In genomic region chr5:129260689-129261088, GRCm38 (mm10) we compare ENCODE assay signal across 15 mouse cellular contexts.
A peak's percentile ranks its signal among the peaks of the same experiment; 100 is the strongest.
DNase-seq lines count a peak whose midpoint lies in the region; ATAC-seq lines count a peak whose summit lies in the region.
"Had no signal": no experiment of that assay in that cellular context is flagged by ENCODE, and none has a peak within 500 bp of the region (broad histone marks: within the 10 kb centered on the region; RNA-seq: fewer than 3 reads in every experiment).

No protein-coding gene starts in this region.

- H3K36me3 ChIP-seq in heart, embryonic 12.5 days: no peaks in the 10 kb centered on the region
- H3K36me3 ChIP-seq in forebrain, embryonic 16.5 days (ENCODE audit: control insufficient read depth, insufficient read depth): no peaks in the 10 kb centered on the region
- H3K36me3 ChIP-seq: forebrain, embryonic 12.5 days; hindbrain, embryonic 13.5 days; neural tube, embryonic 13.5 days had no signal

- 58% methylated on average over 9 of the region's 9 CpGs for WGBS in heart, embryonic 12.5 days
- 90% methylated on average over 9 of the region's 9 CpGs for WGBS in forebrain, embryonic 16.5 days

- H3K27me3 ChIP-seq in heart, embryonic 12.5 days (replicated peaks): 0 out of 2 replicates have a peak, but pooled peaks cover 4% of the 10 kb centered on the region
- no peaks in the 10 kb centered on the region for H3K27me3 ChIP-seq in forebrain, embryonic 16.5 days (replicated peaks; ENCODE audit: control insufficient read depth, insufficient read depth, low read length)
- H3K27me3 ChIP-seq: forebrain, embryonic 12.5 days; hindbrain, embryonic 13.5 days; neural tube, embryonic 13.5 days had no signal

- no peaks in the 10 kb centered on the region for H3K9me3 ChIP-seq in heart, embryonic 12.5 days (replicated peaks)
- H3K9me3 ChIP-seq in forebrain, embryonic 16.5 days (ENCODE audit: control insufficient read depth, low read length): no peaks in the 10 kb centered on the region
- H3K9me3 ChIP-seq: forebrain, embryonic 12.5 days; hindbrain, embryonic 13.5 days; neural tube, embryonic 13.5 days had no signal

- no peak overlapping the region for H3K27ac ChIP-seq in heart, embryonic 12.5 days (ENCODE audit: poor library complexity, severe bottlenecking)
- no peak overlapping the region for H3K27ac ChIP-seq in forebrain, embryonic 16.5 days (ENCODE audit: low read length)
- H3K27ac ChIP-seq: forebrain, embryonic 12.5 days; hindbrain, embryonic 13.5 days; macrophage; neural tube, embryonic 13.5 days had no signal

- no peak overlapping the region for H3K4me3 ChIP-seq in heart, embryonic 12.5 days
- H3K4me3 ChIP-seq in forebrain, embryonic 16.5 days (replicated peaks; ENCODE audit: low read length): no peak overlapping the region
- H3K4me3 ChIP-seq: forebrain, embryonic 12.5 days; hindbrain, embryonic 13.5 days; neural tube, embryonic 13.5 days had no signal

- 0 out of 2 replicates have a peak, but pooled peaks cover 11% of the 10 kb centered on the region for H3K4me1 ChIP-seq in heart, embryonic 12.5 days (replicated peaks)
- H3K4me1 ChIP-seq in forebrain, embryonic 16.5 days (replicated peaks; ENCODE audit: control insufficient read depth, insufficient read depth, low read length): peaks cover 7% of the 10 kb centered on the region; the same call in 1 of the 2 replicates

- peak; percentile 32 to 80 for DNase-seq in heart, adult 18-20 months
- DNase-seq in heart, adult 8-10 months (ENCODE audit: low spot score): peak; percentile 71
- DNase-seq in kidney, postnatal 14 days: peak; percentile 65
- peak; percentile 60 for DNase-seq in lung, postnatal 25 days (ENCODE audit: low spot score)
- DNase-seq in cerebellum, postnatal 25 days: no peak
- DNase-seq in cerebellum, postnatal 4 days (ENCODE audit: low spot score in 2 of 2): no peak
- DNase-seq: cerebellum, adult 11-12 months; thymus, postnatal 4 days had no signal

- no peak for ATAC-seq in heart, embryonic 12.5 days (ENCODE audit: insufficient number of reproducible peaks, low FRiP score)
- no peak for ATAC-seq in forebrain, embryonic 16.5 days
- ATAC-seq: midbrain, embryonic 16.5 days had no signal

- H3K4me2 ChIP-seq in heart, embryonic 12.5 days: no peak overlapping the region
- no peak overlapping the region for H3K4me2 ChIP-seq in forebrain, embryonic 16.5 days (ENCODE audit: low read length)
- H3K4me2 ChIP-seq: forebrain, embryonic 12.5 days; hindbrain, embryonic 13.5 days; neural tube, embryonic 13.5 days had no signal

- H3K9ac ChIP-seq in heart, embryonic 12.5 days: no peak overlapping the region
- H3K9ac ChIP-seq in forebrain, embryonic 16.5 days (replicated peaks; ENCODE audit: low read depth, low read length): no peak overlapping the region
- H3K9ac ChIP-seq: forebrain, embryonic 12.5 days; hindbrain, embryonic 13.5 days; neural tube, embryonic 13.5 days had no signal

Comparison
In these comparisons a context has a peak if more than half of its experiments do, and no peak if none do; other contexts are left out.
1. DNase-seq: peak in heart, adult 18-20 months (2 of 2), heart, adult 8-10 months (single experiment), kidney, postnatal 14 days (single experiment) and lung, postnatal 25 days (single experiment); none in cerebellum, postnatal 25 days (0 of 2) and cerebellum, postnatal 4 days (0 of 2).